In the genomic region with DNA sequence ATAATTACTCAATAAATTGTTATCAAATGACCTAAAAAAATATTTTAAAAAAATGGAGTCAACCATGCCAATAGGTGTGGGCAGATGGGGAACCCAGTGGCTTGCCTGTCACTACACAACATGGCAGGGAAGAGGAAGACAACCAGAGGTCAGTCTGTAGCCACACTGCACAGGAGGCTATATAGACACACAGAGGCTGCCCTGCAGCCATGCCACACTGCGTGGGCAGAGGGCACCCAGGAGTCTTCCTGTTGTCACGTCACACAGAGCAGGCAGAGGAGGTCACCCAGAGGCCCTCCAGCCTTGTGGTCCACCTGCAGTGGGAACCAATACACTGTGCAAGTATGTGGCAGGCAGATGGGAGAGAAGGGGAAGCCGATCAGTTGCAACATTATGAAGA, we compare ENCODE assay signal across 32 mouse cellular contexts. TPM values are rescaled to one million over a fixed set of nuclear protein-coding genes. Genes with fewer than 3 reads are reported as not detected.
"Had no signal": no experiment of that assay in that cellular context is flagged by ENCODE, and none has a peak within 500 bp of the region (broad histone marks: within the 10 kb centered on the region; RNA-seq: fewer than 3 reads in every experiment).

No protein-coding gene starts in this region.

- H3K9ac ChIP-seq: heart, embryonic 13.5 days; heart, embryonic 15.5 days; hindbrain, embryonic 13.5 days; hindbrain, embryonic 15.5 days; limb, embryonic 12.5 days; liver, embryonic 13.5 days; liver, embryonic 15.5 days had no signal

- H3K27me3 ChIP-seq: heart, embryonic 13.5 days; heart, embryonic 15.5 days; hindbrain, embryonic 13.5 days; hindbrain, embryonic 15.5 days; limb, embryonic 12.5 days; liver, embryonic 13.5 days; liver, embryonic 15.5 days had no signal

- H3K4me3 ChIP-seq: heart, embryonic 13.5 days; heart, embryonic 15.5 days; hindbrain, embryonic 13.5 days; hindbrain, embryonic 15.5 days; layer of hippocampus, adult 2 months; left cerebral cortex, adult 2 months; limb, embryonic 10.5 days; limb, embryonic 12.5 days; liver, embryonic 13.5 days; liver, embryonic 15.5 days had no signal

- H3K4me2 ChIP-seq: heart, embryonic 11.5 days; heart, embryonic 13.5 days; heart, embryonic 15.5 days; hindbrain, embryonic 13.5 days; hindbrain, embryonic 15.5 days; limb, embryonic 12.5 days; liver, embryonic 11.5 days; liver, embryonic 13.5 days; liver, embryonic 15.5 days had no signal

- H3K9me3 ChIP-seq: heart, embryonic 13.5 days; heart, embryonic 15.5 days; hindbrain, embryonic 13.5 days; hindbrain, embryonic 15.5 days; limb, embryonic 10.5 days; limb, embryonic 12.5 days; liver, embryonic 13.5 days; liver, embryonic 15.5 days had no signal

- DNase-seq: gastrocnemius, postnatal 14 days; gastrocnemius, postnatal 36 days; heart, adult 18-20 months; heart, postnatal 14 days; heart, postnatal 36 days; kidney, adult 11 months; kidney, adult 2 months; kidney, postnatal 10 days; kidney, postnatal 25 days; kidney, postnatal 4 days; liver; liver, embryonic 13.5 days had no signal

- ATAC-seq: hindbrain, postnatal 0 days; intestine, embryonic 16.5 days had no signal

- H3K27ac ChIP-seq: heart, embryonic 13.5 days; heart, embryonic 15.5 days; hindbrain, embryonic 13.5 days; hindbrain, embryonic 15.5 days; hindbrain, postnatal 0 days; layer of hippocampus, adult 2 months; left cerebral cortex, adult 2 months; limb, embryonic 10.5 days; limb, embryonic 12.5 days; liver, embryonic 13.5 days; liver, embryonic 15.5 days had no signal

- H3K36me3 ChIP-seq: heart, embryonic 13.5 days; heart, embryonic 15.5 days; hindbrain, embryonic 13.5 days; hindbrain, embryonic 15.5 days; limb, embryonic 10.5 days; limb, embryonic 12.5 days; liver, embryonic 13.5 days; liver, embryonic 15.5 days had no signal

- H3K4me1 ChIP-seq: heart, embryonic 13.5 days; heart, embryonic 15.5 days; hindbrain, embryonic 13.5 days; hindbrain, embryonic 15.5 days; limb, embryonic 10.5 days; limb, embryonic 12.5 days; liver, embryonic 13.5 days; liver, embryonic 15.5 days had no signal

RNA-seq across cellular contexts. Expression of gene Klrb1, which starts 21.2 kb away (rescaled TPM):
- polyA plus RNA-seq: gonadal fat pad, adult 2 months; heart, embryonic 11.5 days; heart, embryonic 13.5 days; heart, embryonic 15.5 days; heart, postnatal 0 days; hindbrain, embryonic 11.5 days; intestine, embryonic 14.5 days; intestine, embryonic 16.5 days; kidney, adult 2 months; kidney, embryonic 14.5 days; kidney, embryonic 16.5 days; limb, embryonic 10.5 days; limb, embryonic 12.5 days; limb, embryonic 14.5 days; liver, embryonic 11.5 days; liver, embryonic 13.5 days; liver, embryonic 15.5 days had no signal

RNA-seq across cellular contexts. Expression of gene Clec2h, which starts 39.5 kb away (rescaled TPM):
- polyA plus RNA-seq: heart, embryonic 11.5 days; heart, embryonic 13.5 days; heart, embryonic 15.5 days; heart, postnatal 0 days; hindbrain, embryonic 11.5 days; hindbrain, embryonic 13.5 days; hindbrain, embryonic 15.5 days; hindbrain, postnatal 0 days; kidney, embryonic 14.5 days; limb, embryonic 10.5 days; limb, embryonic 12.5 days; limb, embryonic 14.5 days; liver, embryonic 11.5 days; liver, embryonic 13.5 days had no signal
